Mouse (Mus musculus): Measurements from ENCODE around the gene Chd9.

The Chd9 gene

GRCm38 (mm10) chr8:90839725-90840714, 11.9 kb downstream of the Chd9 start:
- no peak for DNase-seq (ENCODE audit: low spot score)

GRCm38 (mm10) chr8:90841321-90841720, 13.2 kb downstream of the Chd9 start:
- DNase-seq (ENCODE audit: low spot score) = no peak

- no peak for DNase-seq (ENCODE audit: low spot score)
Measured at GRCm38 (mm10) chr8:90843127-90843526, 15.0 kb downstream of the Chd9 start.

- no peak for DNase-seq (ENCODE audit: low spot score)
Measured at GRCm38 (mm10) chr8:90844179-90844967, 16.2 kb downstream of the Chd9 start.

DNA sequence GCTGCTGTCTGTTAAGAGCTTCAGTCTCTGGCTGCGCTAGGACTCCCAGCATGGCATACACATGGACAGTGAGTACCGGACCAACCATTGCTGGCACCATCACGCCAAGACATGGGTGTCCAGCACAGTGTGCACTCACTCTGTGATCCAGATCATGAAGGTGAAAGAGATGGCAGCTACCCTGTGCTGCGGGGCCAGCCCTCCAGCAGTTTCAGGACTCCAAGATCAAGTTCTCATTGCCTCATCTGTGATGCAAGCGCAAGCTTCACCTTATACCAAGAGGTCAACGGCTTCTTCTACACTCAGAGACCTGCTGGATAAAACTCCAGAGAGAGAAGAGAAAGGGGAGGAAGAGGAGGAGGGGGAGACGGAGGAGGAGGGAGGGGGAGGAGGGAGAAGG, 19.8 kb downstream of the Chd9 start:
- DNase-seq (ENCODE audit: low spot score) = no peak

DNA sequence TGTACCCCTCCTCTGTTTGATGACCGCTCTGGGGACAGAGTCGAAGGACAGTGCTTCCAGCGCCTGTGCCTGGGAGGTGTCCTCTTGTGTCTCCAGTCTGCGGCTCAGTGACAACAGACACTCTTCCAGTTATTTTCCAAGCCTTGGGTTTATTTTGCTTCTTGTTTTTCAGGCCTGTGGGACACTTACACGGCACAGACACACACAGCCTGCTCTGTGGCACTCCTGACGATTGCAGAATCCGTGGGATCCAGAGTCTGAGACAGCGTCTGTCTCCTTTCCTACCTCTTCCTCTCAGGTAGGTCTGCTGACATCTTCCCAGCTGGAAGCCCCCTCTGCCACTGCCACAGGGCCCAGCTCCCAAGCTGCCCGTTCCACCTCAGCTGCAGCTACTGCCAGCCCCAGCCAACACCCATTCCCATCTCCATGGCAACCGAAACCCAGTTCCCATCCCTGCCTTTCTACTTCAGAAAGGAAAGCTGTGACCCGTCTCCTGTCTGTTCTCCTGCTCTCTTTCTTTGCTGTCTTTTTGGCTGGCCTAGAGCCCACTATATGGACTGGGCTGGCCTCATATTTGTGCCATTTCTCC, 21.4 kb downstream of the Chd9 start:
- peak; percentile 57 for DNase-seq (ENCODE audit: low spot score)

DNA sequence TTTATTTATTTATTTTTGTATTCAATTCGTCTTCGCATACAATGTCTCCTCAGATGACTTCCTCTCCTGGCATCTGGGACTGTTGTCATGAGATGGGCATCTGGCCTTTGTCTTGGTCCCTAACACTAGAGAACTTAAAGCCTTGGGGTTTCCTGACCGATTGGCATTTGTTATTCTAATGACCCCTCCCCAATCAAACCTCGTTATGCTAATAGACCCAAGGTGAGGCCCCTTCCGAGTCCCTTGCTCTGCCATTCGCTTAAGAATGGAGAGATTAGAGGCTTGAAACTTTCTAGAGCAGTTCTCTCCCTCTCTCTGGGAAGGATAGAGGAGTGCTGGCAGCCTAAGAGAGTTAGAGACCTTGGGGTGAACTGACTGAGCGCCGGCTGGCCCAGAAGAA, 23.4 kb downstream of the Chd9 start:
- DNase-seq (ENCODE audit: low spot score) = no peak

- no peak for DNase-seq (ENCODE audit: low spot score)
Measured at GRCm38 (mm10) chr8:90853971-90854670, 26.0 kb downstream of the Chd9 start.

DNA sequence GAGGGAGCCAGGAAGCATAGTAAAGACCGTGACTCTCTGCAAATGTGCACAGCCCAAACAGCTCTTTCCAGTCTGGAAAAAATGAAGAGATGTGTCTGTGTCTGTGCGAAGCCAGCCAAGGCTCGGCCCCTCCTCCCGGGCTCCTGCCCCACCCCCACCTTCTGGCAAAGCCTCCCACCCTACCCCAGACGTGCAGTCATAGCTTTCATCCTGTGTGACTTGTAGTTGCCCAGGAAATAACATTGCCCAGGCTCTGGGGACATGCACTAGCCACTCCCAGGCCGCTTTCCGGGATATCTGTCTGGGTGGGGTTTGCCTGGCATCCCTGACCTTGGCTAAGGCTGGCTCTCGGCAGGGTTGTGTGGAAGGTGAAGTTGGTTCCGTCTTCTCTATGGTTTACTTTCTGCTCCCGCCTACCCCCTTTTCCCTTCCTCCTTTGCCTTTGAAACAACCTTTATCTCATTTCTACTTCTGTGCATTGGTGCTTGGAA, 26.6 kb downstream of the Chd9 start:
- peak; percentile 17 for DNase-seq (ENCODE audit: low spot score)

DNA sequence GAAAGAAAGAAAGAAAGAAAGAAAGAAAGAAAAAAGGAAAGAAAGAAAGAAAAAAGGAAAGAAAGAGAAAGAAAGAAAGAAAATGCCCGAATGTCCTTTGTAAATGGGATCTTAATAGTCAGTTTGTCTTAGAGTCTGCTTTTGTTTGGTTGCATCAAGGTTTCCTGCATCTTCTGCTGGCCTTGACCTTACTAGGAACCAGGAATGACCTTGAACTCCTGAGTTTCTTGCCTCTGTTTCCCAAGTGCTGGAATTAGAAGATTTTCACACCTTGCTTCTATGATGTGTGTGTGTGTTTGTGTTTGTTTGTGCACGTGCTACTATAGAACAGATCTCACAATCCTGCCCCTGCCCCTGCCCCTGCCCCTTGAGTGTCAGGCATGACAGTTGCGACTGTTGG, 28.0 kb downstream of the Chd9 start:
- DNase-seq (ENCODE audit: low spot score) = no peak

GRCm38 (mm10) chr8:90856952-90857351, 28.8 kb downstream of the Chd9 start:
- no peak for DNase-seq (ENCODE audit: low spot score)

DNA sequence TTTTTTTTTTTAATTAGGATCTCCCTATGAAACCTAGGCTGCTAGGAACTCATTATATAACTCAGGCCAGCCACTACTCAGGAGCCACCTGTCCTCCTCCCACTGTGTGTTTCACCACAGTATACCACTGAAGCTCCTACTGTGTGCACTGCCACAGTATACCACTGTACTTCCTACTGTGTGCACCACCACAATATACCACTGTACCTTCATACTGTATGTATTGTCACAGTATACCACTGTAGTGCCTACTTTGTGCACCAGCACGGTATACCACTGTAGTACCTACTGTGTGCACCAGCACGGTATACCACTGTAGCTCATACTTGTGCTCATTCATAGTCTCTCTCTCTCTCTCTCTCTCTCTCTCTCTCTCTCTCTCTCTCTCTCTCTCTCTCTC, 29.9 kb downstream of the Chd9 start:
- DNase-seq (ENCODE audit: low spot score) = no peak

- peak; percentile 74 for DNase-seq (ENCODE audit: low spot score)
Measured at GRCm38 (mm10) chr8:90861266-90861944, 33.3 kb downstream of the Chd9 start.

GRCm38 (mm10) chr8:90862038-90862437, 33.9 kb downstream of the Chd9 start:
- peak; percentile 92 for DNase-seq (ENCODE audit: low spot score)

GRCm38 (mm10) chr8:90867061-90867460, 38.9 kb downstream of the Chd9 start:
- DNase-seq (ENCODE audit: low spot score) = no peak

GRCm38 (mm10) chr8:90867911-90868310, 39.8 kb downstream of the Chd9 start:
- DNase-seq (ENCODE audit: low spot score) = no peak

DNA sequence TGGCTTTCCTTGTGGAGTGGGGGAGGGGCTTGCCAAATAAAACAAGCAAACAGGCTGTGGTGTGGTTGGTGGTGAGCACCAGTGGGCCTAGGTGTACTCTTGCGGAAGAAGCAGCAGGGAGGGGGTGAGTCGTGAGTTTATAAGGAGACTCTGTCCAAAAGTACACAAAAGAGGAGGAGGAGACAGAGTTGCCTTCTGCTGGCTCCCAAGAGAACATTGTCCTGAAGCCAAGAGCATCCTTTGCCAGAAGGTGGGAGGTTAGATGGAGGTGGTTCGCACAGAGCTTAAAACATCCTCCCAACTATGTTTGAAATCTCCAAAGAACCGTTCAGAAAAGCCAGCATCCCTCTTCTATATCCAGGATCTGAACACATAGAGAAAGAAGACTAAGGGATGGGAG, 40.2 kb downstream of the Chd9 start:
- no peak for DNase-seq (ENCODE audit: low spot score)

DNA sequence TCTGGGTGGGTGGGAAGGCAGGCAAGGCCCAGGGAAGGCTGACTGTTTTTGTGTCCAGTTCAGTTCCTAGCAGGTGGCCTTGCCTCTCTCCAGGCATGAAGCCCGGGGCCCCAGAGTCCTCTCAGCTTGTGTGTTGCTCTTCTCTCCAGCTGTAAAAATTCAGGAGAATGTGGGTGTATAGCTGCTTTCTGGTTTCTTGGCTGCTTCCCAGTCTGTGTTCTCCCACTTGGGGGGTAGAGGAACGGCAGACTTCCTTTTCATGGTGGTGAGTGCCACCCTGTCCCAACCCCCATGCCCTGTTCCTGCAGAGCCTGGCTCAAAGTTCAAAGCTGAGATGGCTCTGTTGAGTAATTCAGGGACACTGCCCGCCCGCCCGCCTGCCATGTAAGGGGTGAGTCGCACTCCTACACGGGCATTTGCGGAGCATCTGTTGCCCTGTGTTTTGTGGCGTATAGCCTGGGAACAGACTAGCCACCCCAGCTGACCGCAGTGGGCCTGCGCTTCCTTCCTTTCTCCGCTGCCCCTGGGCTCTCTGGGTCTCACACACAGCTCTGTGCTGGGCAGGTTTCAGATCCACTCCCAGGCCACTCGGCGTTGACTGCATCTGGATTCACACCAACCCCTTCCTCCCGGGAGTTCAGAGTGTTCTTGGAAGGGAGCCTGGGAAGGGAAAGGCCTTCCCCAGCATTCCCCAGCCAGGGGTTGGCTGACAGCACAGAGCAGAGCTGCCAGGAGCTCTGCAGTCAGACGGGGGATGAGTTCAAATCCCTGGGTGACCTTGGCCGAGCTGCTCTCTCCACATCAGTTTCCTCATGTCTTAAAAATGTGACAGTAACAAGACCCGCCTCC, 41.1 kb downstream of the Chd9 start:
- no peak for DNase-seq (ENCODE audit: low spot score)

GRCm38 (mm10) chr8:90869920-90870777, 42.0 kb downstream of the Chd9 start:
- peak; percentile 67 for DNase-seq (ENCODE audit: low spot score)
